Mouse (Mus musculus) embryonic facial prominence, embryonic 14.5 days (tissue): ENCODE measurements around the gene Kifc1. TPM values are rescaled to one million over a fixed set of nuclear protein-coding genes. Genes with fewer than 3 reads are reported as not detected.
"Not testable (repeated sequence)": the region's sequence is repeated elsewhere in the genome, so short reads cannot be mapped to it uniquely, and the experiment has no call there.

Experiments
- ATAC-seq: fragments of 200-750 bp; cut with Nextera tagmentation; 2 replicates; pipeline ENCODE4 v1.8.0; 2017; ENCODE audit warnings: low read depth, moderate number of reproducible peaks, moderate TSS enrichment
- DNase-seq: peaks from one replicate; pipeline ENCODE4 v3.0.0-alpha.2; 2015; ENCODE audit warnings: low spot score
- H3K27ac ChIP-seq: fragments of 300-500 bp; sonication (generic); replicated peaks from 2 replicates; pipeline ENCODE4 v1.5.1; 2014; ENCODE audit warnings: low read depth, mild to moderate bottlenecking, low read length, moderate library complexity
- H3K27me3 ChIP-seq: fragments of 300-500 bp; sonication (generic); replicated peaks from 2 replicates; pipeline ENCODE4 v1.6.1; 2014; ENCODE audit warnings: low read length; ENCODE audit not compliant: control insufficient read depth, insufficient read depth
- H3K36me3 ChIP-seq: fragments of 300-500 bp; sonication (generic); 2 replicates; pipeline ENCODE4 v1.6.1; 2014; ENCODE audit warnings: low read length, mixed read lengths; ENCODE audit not compliant: control insufficient read depth, insufficient read depth
- H3K4me1 ChIP-seq: fragments of 300-500 bp; sonication (generic); 2 replicates; pipeline ENCODE4 v1.6.1; 2014; ENCODE audit warnings: antibody characterized with exemption, low read length; ENCODE audit not compliant: control insufficient read depth, insufficient read depth
- H3K4me2 ChIP-seq: fragments of 300-500 bp; sonication (generic); 2 replicates; pipeline ENCODE4 v1.6.1; 2014; ENCODE audit warnings: low read depth, mild to moderate bottlenecking, low read length, moderate library complexity, mixed read lengths
- H3K4me3 ChIP-seq: fragments of 300-500 bp; sonication (generic); 2 replicates; pipeline ENCODE4 v1.5.1; 2014; ENCODE audit warnings: low read depth, mild to moderate bottlenecking, low read length
- H3K9ac ChIP-seq: fragments of 300-500 bp; sonication (generic); 2 replicates; pipeline ENCODE4 v1.6.1; 2014; ENCODE audit warnings: low read depth, mild to moderate bottlenecking, low read length, moderate library complexity, mixed read lengths
- H3K9me3 ChIP-seq: fragments of 300-500 bp; sonication (generic); 2 replicates; pipeline ENCODE4 v1.6.1; 2016; ENCODE audit warnings: low read length; ENCODE audit not compliant: control insufficient read depth
- WGBS: fragments of 180-500 bp; shearing (Covaris S2); extraction: QIAGEN DNeasy Blood & Tissue Kit; methylation state at CpG from one replicate; pipeline ENCODE4 v1.1.7; 2014; 5-methylcytosine and 5-hydroxymethylcytosine counted together
- polyA plus RNA-seq: library from polyadenylated mRNA; unstranded; fragments of >200 nt; fragmentation: Nextera tagmentation; extraction: Ambion mirVana; gene quantifications from 2 replicates; pipeline ENCODE4 v1.2.1, GENCODE M21; 2014

The Kifc1 gene
- polyA plus RNA-seq, 1 experiment from 2014 or later = 5.9 TPM

GRCm38 (mm10) chr17:33899642-33900041 lies 9.2 kb upstream of the Kifc1 start:
- Histone ChIP-seq H3K27me3 (no peaks in the 10 kb centered on the region), H3K9ac (no peak overlapping the region), H3K4me1 (no peaks in the 10 kb centered on the region), H3K4me3 (no peak overlapping the region), H3K27ac (no peak overlapping the region), H3K9me3 (no peaks in the 10 kb centered on the region), H3K36me3 (no peaks in the 10 kb centered on the region), H3K4me2 (no peak overlapping the region)
- ATAC-seq = no peak
- DNase-seq = no peak
- whole genome bisulfite sequencing = 76% methylated on average over 4 of the region's 4 CpGs

GRCm38 (mm10) chr17:33898193-33898592 lies 7.7 kb upstream of the Kifc1 start:
- H3K9ac ChIP-seq, H3K4me1 ChIP-seq, H3K4me3 ChIP-seq, H3K36me3 ChIP-seq, H3K4me2 ChIP-seq, H3K9me3 ChIP-seq, DNase-seq, H3K27me3 ChIP-seq, H3K27ac ChIP-seq, ATAC-seq: not testable (repeated sequence)
- WGBS = 78% methylated on average over 4 of the region's 4 CpGs

GRCm38 (mm10) chr17:33897114-33897794 lies 6.8 kb upstream of the Kifc1 start:
- Histone ChIP-seq H3K36me3 (no peaks in the 10 kb centered on the region), H3K4me3 (no peak overlapping the region), H3K9me3 (no peaks in the 10 kb centered on the region), H3K27me3 (no peaks in the 10 kb centered on the region), H3K9ac (no peak overlapping the region), H3K4me2 (no peak overlapping the region), H3K27ac (no peak overlapping the region), H3K4me1 (no peaks in the 10 kb centered on the region)
- DNase-seq = peak; percentile 60
- 39% methylated on average over 6 of the region's 6 CpGs for WGBS
- no peak for ATAC-seq

- H3K36me3 ChIP-seq, DNase-seq, H3K27me3 ChIP-seq, H3K9ac ChIP-seq, H3K4me2 ChIP-seq, H3K4me1 ChIP-seq, H3K9me3 ChIP-seq, H3K4me3 ChIP-seq, H3K27ac ChIP-seq, ATAC-seq: not testable (repeated sequence)
- WGBS = 74% methylated on average over 4 of the region's 4 CpGs
Measured at GRCm38 (mm10) chr17:33893011-33893410, 2.5 kb upstream of the Kifc1 start.

- no peaks in the 10 kb centered on the region for H3K9me3 ChIP-seq
- H3K9ac ChIP-seq = no peak overlapping the region
- DNase-seq = no peak
- no peak overlapping the region for H3K4me2 ChIP-seq
- H3K36me3 ChIP-seq = no peaks in the 10 kb centered on the region
- no peak overlapping the region for H3K4me3 ChIP-seq
- no peak overlapping the region for H3K27ac ChIP-seq
- WGBS = 14% methylated on average over 7 of the region's 7 CpGs
- ATAC-seq = no peak
- no peaks in the 10 kb centered on the region for H3K27me3 ChIP-seq
- H3K4me1 ChIP-seq = peaks cover 9% of the 10 kb centered on the region; the same call in 1 of the 2 replicates
Measured at GRCm38 (mm10) chr17:33892429-33892828, 2.0 kb upstream of the Kifc1 start.

- WGBS = 70% methylated on average over 6 of the region's 6 CpGs
- H3K9ac ChIP-seq = not testable (repeated sequence)
Measured at GRCm38 (mm10) chr17:33891892-33892291, 1.4 kb upstream of the Kifc1 start.

GRCm38 (mm10) chr17:33891357-33891756 lies 896 bp upstream of the Kifc1 start:
- Histone ChIP-seq H3K9ac (no peak overlapping the region), H3K36me3 (0 out of 2 replicates have a peak, but pooled peaks cover under 1% of the 10 kb centered on the region), H3K27me3 (no peaks in the 10 kb centered on the region), H3K4me1 (peaks cover 9% of the 10 kb centered on the region; the same call in 1 of the 2 replicates), H3K4me3 (no peak overlapping the region), H3K27ac (no peak overlapping the region), H3K9me3 (no peaks in the 10 kb centered on the region), H3K4me2 (no peak overlapping the region)
- WGBS = 66% methylated on average over 2 of the region's 2 CpGs
- no peak for ATAC-seq
- DNase-seq = no peak

More at GRCm38 (mm10) chr17:33891892-33892291, 1.4 kb upstream of the Kifc1 start:
- not testable (repeated sequence) for DNase-seq, H3K4me3 ChIP-seq, H3K27me3 ChIP-seq, ATAC-seq, H3K27ac ChIP-seq, H3K4me1 ChIP-seq, H3K9me3 ChIP-seq, H3K4me2 ChIP-seq, H3K36me3 ChIP-seq

GRCm38 (mm10) chr17:33889941-33890532 lies 424 bp downstream of the Kifc1 start:
- Histone ChIP-seq H3K9ac (peak overlapping the region; percentile 70), H3K4me3 (peak overlapping the region; percentile 61), H3K4me2 (peak overlapping the region; percentile 63)
- not testable (repeated sequence) for H3K4me1 ChIP-seq, H3K9me3 ChIP-seq, H3K27me3 ChIP-seq, H3K36me3 ChIP-seq, DNase-seq, H3K27ac ChIP-seq, ATAC-seq
- 1% methylated on average over 17 of the region's 44 CpGs for WGBS

GRCm38 (mm10) chr17:33888230-33888629 lies 2.2 kb downstream of the Kifc1 start:
- not testable (repeated sequence) for ATAC-seq, H3K9me3 ChIP-seq, H3K27ac ChIP-seq, DNase-seq, H3K4me3 ChIP-seq, H3K9ac ChIP-seq, H3K27me3 ChIP-seq, H3K36me3 ChIP-seq, H3K4me1 ChIP-seq
- peak overlapping the region; percentile 63 for H3K4me2 ChIP-seq
